Mouse (Mus musculus) bone marrow, adult 2 months (tissue): ENCODE data around the gene Npas3. TPM values are rescaled to one million over a fixed set of nuclear protein-coding genes. Genes with fewer than 3 reads are reported as not detected.

Experiments
- H3K27ac ChIP-seq: fragments of 200-500 bp; 2 replicates; pipeline ENCODE4 v1.5.1; 2012; ENCODE audit warnings: low read depth, mild to moderate bottlenecking, control low read depth, inconsistent platforms, low read length; ENCODE audit not compliant: control insufficient read depth, poor library complexity, insufficient read depth
- H3K4me1 ChIP-seq: fragments of 200-500 bp; 2 replicates; pipeline ENCODE4 v1.6.1; 2011; ENCODE audit warnings: low read length; ENCODE audit not compliant: control insufficient read depth, insufficient read depth
- H3K4me3 ChIP-seq: fragments of 200-500 bp; replicated peaks from 2 replicates; pipeline ENCODE3; 2011; ENCODE audit warnings: mild to moderate bottlenecking, low read depth, low read length, control low read depth; ENCODE audit not compliant: control insufficient read depth
- CTCF ChIP-seq: fragments of 200-500 bp; IDR thresholded peaks from 2 replicates; pipeline ENCODE4 v1.5.1; 2011; ENCODE audit warnings: low read length, control low read depth; ENCODE audit not compliant: control insufficient read depth, insufficient read depth
- POLR2A ChIP-seq: fragments of 200-500 bp; IDR thresholded peaks from 2 replicates; pipeline ENCODE4 v1.6.1; 2011; ENCODE audit warnings: low read depth, mild to moderate bottlenecking, control low read depth, low read length, borderline replicate concordance; ENCODE audit not compliant: control insufficient read depth
- WGBS: fragments of 180-500 bp; shearing (Covaris S2); methylation state at CpG from one replicate; pipeline ENCODE4 v1.1.7; 2018; 5-methylcytosine and 5-hydroxymethylcytosine counted together
- polyA plus RNA-seq: library from polyadenylated mRNA; stranded (reverse); fragments of >200 nt; gene quantifications from 2 replicates; pipeline ENCODE4 v1.2.4, GENCODE M21; 2011; ENCODE audit warnings: low replicate concordance; ENCODE audit not compliant: missing spikeins, insufficient read depth, insufficient read length

Gene Npas3
- polyA plus RNA-seq, 1 experiment, result not detected

DNA sequence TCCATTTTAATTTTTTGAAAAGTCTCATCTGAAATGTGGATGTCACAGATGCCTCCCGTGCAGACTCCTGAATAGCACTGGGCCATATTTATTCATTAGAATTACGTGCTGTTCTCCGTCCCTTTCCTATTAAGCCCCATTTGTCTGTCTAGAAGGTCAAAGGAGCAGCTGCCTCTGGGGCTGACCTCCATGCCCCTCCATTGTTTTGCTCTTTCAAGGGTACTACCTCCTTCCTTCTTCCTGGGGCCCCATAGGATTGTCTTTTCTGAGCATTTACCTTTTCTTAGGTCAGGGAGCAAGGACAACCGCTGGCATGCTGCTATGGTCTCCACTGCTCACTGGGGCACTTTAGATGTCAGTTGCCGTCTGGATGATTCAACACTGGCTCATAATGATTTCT lies 288.3 kb downstream of the Npas3 start:
- Histone ChIP-seq H3K4me1 (no peaks in the 10 kb centered on the region), H3K4me3 (no peak overlapping the region), H3K27ac (no peak overlapping the region)
- WGBS, result 73% methylated on average over 5 of the region's 5 CpGs
- TF ChIP-seq CTCF (no peak), POLR2A (no peak)

DNA sequence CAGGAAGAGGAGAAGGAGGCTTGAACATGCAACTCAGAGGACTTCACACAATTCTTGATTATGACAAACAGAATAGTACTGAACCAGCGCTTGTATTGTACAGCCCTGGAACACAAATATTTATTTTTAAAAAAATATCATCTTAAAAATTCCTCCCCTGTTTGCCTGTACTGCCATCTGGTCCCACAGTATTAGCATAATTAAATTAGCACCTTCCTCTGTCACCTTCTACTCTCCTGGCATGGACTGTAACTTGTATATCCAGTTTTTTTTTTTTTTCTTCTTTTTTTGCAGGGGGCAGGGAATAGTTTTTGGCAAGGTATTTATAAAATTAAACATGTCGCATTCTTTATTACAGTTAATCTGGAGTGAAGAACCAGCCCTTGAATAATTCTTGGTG lies 307.9 kb downstream of the Npas3 start:
- 90% methylated on average over 2 of the region's 2 CpGs for WGBS
- H3K4me3 ChIP-seq, result no peak overlapping the region

DNA sequence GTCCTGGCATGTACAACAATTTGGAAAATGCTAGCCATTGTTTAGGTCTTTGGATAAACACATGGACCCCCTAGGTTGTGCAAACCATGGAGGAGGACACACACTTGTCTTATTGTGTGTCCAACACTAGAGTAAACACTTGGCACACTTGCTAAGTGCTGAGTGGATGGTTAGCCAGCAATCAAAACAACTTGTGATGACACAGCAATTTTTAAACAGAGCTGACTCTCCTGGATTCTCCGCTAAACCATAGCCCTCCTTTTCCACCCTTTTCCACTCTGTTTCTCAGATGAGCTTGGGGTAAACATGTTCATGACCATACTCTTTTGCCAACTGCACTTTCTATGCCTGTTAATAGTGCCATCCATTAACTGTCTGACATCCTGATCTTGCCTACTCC lies 309.8 kb downstream of the Npas3 start:
- WGBS, result 82% methylated on average over 1 of the region's 1 CpGs
- no peak overlapping the region for H3K4me3 ChIP-seq
- no peaks in the 10 kb centered on the region for H3K4me1 ChIP-seq
- TF ChIP-seq POLR2A, result no peak
- no peak for TF ChIP-seq CTCF
- no peak overlapping the region for H3K27ac ChIP-seq

More for the DNA sequence above, 307.9 kb downstream of the Npas3 start:
- no peaks in the 10 kb centered on the region for H3K4me1 ChIP-seq
- no peak overlapping the region for H3K27ac ChIP-seq
- TF ChIP-seq POLR2A (no peak), CTCF (no peak)

DNA sequence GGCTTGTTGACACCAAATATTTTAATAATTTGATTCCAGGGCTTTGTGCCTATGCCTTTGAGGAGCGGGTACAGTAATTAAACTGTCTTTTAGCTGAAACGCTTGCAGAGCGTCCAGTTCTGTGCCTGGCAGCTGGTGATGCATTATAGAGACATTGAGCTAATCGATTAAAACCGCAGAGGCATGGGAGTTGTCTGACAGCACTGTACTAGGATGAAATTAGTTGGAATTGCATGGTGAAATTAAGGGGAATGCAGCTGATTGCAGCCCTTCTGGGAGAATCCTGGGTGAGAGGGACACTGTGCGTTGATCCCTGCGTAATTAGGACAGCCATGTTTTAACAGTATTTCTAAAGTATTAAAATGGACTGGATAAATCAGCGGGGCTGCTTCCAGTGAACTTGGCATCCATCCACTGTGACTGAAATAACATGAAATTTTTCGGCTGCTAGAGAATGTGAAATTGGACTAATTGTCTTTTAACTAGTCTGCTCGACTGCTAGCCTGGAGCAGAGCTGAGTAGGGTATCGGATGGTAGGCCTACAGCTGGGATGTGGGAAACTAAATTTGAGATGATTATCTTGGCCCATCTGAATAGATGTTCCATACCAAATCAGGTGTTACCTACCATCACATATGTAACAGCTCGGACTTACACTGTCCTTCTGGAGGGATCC lies 318.4 kb downstream of the Npas3 start:
- WGBS, result 83% methylated on average over 12 of the region's 12 CpGs
- no peak for TF ChIP-seq CTCF
- no peak for TF ChIP-seq POLR2A
- H3K4me1 ChIP-seq, result no peaks in the 10 kb centered on the region
- no peak overlapping the region for H3K4me3 ChIP-seq
- no peak overlapping the region for H3K27ac ChIP-seq

DNA sequence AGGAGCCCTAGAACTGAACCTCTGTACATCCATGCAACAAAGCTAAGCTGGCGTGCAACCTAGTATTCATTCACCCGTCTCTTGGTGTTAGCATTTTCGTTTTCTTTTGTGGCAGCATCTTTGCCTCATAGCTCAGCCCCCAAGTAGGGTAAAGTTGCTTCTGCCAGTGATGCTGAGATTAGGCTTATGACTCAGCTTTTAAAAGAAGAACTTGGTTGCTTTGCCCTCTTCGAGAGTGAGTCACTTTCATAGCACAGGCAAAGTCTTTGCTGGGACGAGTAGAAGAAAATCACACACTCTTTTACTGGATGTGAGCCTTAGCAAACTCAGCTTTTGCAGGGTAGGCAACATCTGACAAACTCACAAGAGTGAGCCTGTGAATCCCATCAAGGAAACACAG lies 332.7 kb downstream of the Npas3 start:
- TF ChIP-seq CTCF (no peak), POLR2A (no peak)
- WGBS, result 45% methylated on average over 5 of the region's 5 CpGs
- Histone ChIP-seq H3K4me3 (no peak overlapping the region), H3K27ac (no peak overlapping the region), H3K4me1 (no peaks in the 10 kb centered on the region)

DNA sequence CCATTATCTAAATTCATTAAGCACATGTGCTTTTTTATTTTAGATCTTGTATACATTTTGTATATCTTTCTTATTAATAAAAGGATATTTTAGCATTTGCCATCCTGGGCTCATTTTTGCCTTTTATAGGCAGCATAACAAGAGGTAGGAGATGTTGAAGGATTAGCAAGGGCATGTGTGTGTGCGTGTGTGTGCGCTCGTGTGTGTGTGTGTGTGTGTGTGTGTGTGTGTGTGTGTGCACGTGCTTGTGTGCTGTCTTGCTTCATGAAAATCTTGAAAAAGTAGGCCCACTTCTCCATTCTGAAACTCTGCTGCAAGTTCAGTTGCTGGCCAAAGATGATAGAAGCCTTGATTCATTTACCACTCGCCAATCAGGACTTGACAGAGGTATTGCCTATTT lies 338.8 kb downstream of the Npas3 start:
- Histone ChIP-seq H3K27ac (no peak overlapping the region), H3K4me3 (no peak overlapping the region), H3K4me1 (no peaks in the 10 kb centered on the region; the same call in 1 of the 2 replicates)
- TF ChIP-seq CTCF, result no peak
- no peak for TF ChIP-seq POLR2A
- 62% methylated on average over 5 of the region's 5 CpGs for WGBS

DNA sequence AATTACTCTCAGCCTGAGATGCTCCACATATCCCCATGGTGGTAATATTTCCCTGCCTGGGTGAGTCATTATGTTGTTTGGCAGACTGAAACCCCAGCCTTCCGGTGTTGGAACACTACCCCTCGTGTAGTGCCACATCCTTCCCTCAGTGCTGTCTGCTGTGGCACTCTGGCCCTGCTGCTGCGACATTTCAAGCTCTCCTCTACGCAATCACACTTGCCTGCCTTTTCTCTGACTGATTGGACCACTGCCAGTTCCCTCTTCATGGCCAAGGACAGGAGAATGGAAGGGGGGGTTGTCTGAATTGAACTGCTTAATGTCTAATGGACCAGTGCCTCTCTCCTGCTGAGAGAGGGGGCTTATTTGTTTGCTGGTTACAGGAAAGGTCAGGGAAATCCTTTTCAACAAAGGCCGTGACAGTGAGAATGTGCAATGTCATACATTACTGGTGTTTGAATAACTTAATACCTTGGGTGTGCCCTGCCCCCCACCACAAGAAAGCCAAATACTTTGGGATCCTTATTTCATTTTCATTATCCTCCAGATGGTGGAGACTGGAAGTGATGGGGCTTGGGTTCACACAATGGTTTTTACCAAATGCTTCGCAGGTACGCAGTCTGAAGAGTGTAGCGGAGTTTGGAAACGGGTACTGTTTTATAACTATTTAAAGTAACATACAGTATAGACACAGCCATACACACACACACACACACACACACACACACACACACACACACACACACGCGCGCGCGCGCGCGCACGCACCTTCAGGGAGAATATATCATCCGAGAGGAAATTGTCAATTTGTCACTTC lies 339.4 kb downstream of the Npas3 start:
- no peaks in the 10 kb centered on the region; the same call in 1 of the 2 replicates for H3K4me1 ChIP-seq
- TF ChIP-seq CTCF (no peak), POLR2A (no peak)
- no peak overlapping the region for H3K27ac ChIP-seq
- 76% methylated on average over 19 of the region's 19 CpGs for WGBS
- no peak overlapping the region for H3K4me3 ChIP-seq

DNA sequence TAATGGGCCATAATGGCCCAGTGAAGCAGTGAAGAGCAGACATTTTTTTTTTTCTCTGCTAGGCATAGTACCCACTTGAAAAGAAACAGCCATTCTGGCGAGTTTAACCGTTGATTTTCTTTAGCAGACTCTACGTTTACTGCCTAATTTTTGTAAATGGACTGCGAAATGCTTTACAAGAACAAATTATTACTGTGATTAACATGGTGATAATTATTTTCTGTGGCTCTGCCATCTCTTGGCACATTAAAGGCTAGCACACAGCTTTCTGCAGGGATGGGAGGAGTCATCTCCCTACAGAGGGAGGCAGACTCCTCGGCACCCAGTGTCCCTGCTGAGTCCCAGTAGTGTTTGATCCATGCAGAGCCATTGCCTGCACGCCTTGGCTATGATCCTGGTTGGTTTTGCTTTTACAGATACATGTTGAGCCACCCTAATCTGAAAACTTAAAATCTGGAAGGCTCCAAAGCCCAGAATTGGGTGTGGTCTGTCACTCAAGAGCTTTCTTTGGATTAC lies 341.0 kb downstream of the Npas3 start:
- TF ChIP-seq CTCF (no peak), POLR2A (no peak)
- Histone ChIP-seq H3K4me1 (no peaks in the 10 kb centered on the region; the same call in 1 of the 2 replicates), H3K4me3 (no peak overlapping the region), H3K27ac (no peak overlapping the region)
- 71% methylated on average over 6 of the region's 6 CpGs for WGBS
